Mouse (Mus musculus): ENCODE measurements at regions not wholly inside any gene's neighbourhood (a gene's known extent, or its start where the extent isn't known, plus 50 kb on each side); places are given as distances from the start of the nearest gene placed in this dataset.
A peak's percentile ranks its signal among the peaks of the same experiment; 100 is the strongest.

DNA sequence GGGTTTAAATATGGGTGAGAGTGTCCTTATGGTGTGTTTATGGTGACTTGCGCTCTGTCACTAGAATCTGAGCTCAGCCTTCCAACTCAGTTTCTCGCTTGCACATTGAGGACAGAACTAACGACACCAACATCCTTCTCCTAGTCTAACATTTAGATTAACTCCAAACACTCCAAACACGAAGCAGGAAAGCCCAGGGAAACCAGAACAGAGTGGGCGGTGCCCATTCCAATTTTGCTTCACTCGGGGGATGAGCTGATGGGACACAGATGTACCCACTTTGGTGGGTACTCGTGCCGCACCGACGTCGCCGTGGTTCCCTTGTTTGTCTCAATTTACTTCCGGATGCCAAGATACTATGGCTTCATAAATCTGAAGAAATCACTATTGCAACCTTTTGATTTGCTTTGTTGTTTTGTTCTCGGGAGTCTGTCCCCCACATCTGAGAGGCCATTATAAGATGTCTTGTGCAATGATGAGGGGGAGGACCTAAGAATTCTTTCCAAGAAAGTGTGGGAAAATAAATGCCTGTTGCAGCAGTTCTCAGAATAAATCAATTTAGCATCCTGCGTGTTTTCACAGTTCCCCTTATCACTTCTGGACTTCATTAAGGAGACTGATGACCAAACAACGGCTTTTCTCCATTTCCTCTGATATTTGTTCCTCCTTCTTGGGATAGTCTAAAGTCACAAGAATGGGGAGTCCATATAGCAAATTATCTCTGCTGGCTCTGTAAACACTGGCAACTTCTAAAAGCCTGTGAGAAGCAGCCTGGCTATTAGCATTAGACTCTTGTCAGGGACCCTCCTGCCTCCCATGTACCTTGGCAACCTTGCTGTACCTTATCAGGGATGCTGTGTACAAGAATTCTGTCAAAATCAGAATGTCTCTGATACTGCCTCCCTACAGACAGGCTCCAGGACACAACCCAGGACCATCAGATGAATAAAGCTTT is 96.2 kb upstream of the Klf9 start:
- DNase-seq = no peak

DNA sequence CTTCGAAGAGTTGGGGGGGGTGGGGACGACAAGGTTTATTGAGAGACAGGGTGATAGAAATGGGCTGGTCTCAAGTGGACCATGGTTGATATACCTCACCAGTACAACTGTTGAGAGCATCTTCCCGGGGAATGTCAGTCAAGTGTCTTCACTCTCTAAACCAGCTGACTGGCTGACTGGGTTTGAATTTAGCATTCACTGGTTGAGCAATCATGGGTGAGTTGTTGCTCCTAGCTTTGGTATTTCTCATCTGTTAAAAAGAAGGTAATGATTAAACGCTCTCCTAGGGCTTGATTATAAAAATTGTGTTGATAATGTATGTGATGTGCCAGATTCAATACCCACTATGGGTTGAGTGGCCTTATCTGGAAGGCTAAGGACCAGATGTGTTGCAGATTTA is 89.6 kb upstream of the Klf9 start:
- no peak for DNase-seq

DNA sequence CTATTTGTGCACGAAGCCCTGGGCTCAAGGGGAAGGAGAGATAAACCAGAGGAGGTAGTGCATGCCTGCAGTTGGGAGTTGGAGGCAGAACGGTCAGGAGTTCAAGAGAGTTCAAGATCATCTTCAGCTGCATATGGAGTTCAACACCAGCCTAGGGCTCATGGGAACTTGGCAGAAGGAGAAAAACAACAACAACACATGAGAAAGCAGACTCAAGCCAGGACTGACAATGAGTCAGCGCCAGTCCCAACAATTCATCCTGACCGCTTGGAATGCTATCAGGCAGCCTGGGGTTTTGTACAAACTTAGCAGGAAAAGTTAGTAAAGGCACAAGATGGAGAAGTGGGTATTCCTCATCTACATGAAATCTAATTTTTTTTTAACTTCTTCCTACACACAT is 86.6 kb upstream of the Klf9 start:
- DNase-seq = no peak

DNA sequence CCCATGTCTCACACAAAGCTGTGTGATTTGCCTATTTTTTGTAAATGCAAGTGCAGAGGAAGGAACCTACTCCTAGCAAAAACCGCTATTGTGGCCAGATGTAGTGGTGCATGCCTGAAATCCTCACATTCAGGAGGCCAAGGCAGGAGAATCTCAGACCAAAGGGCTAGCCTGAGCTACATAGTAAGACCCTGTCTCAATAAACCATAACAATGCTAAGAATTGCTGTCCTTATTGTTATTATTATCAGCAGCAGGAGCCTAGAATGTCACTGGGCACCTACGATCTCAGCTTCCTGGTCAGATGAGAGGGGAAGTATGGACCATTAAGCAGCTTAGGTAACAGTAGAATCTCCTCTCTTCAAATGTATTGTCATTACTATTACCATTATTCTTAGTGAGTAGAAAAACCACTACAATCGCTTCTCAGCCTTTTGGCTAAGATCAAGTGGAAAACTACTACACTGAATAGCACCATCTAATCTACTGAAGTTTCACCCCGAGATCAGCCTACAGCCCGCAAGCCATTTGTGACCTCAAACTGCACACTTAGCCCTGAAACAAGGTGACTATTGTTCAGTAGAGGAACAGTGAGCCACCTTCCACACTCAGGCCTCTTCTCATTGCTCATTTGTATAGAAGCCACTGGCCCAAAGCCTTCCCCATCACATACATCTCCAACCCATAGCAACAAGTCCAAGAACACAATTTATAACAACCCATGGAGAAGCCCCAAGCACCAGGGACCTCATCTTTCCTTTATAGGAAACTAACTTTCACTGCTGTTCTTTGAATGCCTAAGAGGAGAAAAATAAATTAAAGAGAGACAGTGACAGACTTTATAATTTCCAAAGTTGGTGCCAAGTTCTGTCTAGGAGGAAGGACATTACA is 84.9 kb upstream of the Klf9 start:
- peak; percentile 43 for DNase-seq

DNA sequence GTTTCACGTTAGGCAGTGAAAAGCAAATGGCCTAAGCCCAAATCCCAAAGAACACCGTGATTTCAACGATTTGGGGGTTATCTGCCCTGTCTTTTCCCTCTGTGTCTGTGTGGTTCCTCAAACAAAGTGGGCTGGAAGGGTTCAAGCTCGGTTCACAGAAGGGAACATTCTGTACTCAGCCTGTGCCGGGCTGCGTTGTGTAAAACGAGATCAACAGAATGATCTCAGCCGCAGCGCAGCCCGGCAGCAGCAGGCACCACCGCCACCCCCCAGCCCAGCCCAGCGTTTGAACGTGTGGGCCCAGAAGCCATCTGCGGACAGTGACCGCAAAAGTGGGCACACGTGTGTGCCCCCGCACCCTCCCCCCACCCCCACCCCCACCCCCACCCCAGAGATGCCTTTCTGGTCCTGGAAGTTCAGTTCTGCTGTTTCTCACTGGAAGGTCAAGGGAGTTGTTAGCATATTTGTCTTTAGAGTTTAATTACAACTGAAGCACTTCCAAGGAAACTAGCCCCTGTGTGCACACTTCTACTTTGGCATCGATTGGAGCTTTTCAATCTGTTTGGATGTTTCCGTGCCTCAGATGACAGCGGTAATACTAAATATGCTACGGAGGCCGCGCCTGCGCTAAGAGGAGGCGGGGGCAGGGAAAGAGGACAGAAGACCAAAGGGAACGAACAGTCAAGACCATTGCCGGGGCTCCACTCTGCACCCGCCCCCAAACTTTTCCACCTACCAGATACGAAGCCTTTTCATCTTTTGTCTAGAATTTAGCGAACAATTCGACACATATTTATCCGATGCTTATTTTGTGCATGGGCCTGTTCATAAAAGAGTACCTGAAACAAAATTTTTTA is 83.9 kb upstream of the Klf9 start:
- DNase-seq = peak; percentile 73

DNA sequence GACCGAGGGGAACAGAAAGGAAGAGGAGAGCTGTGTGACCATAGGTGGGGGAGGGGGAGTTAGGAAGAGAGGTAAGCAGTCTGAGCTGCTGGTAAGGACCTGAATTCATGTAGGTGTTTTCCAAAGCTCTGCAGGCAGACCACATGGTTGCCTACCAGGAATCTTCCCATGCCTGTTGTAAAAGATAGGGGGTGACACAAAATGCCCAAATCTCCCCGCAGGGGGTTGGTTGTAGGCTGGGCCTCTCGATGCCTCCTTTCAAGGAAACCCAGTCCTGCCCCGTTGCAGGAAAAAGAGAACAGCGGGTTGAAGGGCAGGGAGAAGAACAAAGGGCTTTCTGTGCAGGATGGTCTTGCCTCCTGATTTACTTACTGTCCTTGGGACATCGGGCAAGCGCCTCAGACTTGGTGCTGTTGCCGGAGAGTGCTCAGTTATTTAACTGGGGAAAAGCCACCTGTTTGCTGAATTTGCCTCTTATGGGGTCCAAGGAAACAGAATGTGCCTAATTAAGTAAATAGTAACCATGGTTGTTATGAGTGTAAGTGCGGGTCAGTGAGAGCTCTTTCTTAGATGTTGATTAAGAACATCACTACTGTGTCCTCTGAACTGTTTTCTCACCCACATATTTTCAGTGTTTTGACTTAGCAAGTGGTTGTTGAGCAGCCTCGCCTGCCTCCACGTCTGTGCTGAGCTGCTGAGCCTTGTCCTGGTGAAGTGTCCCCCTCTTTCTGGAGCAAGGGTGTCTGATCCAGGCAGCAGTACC is 83.1 kb upstream of the Klf9 start:
- peak; percentile 69 for DNase-seq

DNA sequence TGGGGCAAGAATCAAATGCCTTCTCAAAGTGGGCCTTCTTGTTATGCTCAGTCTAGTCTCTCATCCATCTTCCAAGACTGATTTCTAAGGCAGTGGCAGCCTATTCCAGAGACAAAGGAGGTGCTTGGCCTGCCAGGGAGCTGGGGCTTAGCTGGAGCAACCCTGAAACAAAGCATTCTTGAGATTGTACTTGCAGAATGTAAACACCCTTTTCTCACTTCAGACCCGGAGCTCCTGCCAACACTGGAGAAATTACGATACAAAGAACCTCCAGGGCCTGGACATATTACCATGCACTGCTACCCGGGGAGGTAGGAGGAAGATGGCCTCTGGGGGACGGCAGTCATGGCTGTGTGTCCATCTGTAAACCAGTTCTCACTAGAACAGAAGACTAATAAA is 82.5 kb upstream of the Klf9 start:
- DNase-seq = no peak

DNA sequence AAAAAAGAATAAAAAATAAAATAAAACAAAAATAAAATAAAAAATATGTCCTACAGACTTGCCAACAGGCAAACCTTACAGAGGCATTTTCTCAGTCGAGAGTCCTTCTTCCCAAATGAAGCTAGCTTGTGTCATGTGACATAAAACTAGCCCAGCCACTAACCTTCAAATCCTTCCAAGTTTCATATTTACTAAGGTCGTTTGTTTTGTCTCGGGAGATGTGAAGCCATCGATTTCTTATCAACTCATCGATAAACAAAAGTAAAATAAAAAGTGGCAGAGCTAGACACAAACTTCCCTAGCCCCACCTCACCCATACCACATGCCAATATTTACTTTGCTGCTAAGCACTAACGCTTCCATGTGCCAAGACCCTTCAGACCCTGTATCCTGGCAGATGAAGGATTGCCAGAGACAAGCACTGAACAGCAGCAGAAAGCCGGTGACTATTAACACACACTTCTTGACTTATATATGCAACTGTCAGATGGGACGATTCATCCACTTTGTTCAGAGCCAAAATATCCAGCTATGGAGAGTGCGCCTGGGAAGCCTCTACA is 79.9 kb upstream of the Klf9 start:
- no peak for DNase-seq

DNA sequence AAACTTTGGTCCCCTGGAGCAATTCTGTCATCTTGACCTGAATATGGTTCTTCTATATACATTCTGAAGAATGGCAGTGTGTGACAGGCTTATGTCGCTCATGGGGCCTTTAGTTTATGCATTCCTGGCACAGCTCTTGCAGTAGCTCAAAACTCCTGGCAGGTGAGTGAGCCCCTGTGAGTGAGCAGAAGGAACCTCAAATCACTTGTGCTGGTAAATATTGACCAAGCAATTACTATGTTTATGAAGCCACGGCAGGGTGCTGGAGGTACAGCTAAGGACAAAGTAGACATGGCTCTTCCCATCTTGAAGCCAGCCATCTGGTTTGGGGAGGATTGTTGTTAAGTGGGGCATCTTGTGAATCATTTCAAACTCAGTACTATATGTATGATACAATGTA is 79.1 kb upstream of the Klf9 start:
- DNase-seq = no peak

DNA sequence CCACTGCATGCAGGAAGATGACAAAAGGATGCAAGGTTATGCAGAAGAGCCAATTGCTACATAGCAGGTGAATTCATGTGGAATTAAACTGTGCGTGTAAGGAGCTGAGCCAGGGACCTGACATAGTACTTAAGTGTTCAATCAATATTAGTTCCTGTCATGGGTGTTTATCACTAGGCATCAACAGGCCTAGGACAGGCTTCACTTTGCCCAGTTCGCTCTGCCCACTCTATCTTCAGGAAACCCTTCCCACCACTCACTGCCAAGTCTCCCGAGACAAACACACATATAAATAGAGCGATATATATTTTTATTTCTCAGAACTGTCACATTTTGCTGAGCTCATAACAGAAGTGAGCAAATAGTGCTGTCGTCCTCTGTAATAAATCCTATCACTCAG is 78.2 kb upstream of the Klf9 start:
- DNase-seq = no peak

DNA sequence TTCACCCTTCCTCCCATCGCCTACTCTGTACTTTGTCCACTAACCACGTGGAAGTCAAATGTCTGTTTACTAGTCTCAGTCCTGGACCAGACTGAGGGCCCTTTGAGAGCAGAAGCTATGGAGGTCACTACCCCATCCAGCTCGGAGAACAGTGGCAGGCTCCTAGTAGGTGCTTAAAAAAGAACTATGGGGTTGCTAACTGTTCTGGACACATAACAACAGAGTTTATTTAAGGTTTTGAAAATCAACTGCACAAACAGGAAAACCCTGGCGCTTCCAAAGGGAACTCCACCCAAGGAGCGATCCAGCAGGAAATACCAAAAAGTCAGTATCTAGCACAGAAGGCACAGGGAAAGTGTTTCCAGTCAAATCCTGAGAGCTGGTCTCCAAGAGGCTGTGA is 75.5 kb upstream of the Klf9 start:
- DNase-seq = no peak

DNA sequence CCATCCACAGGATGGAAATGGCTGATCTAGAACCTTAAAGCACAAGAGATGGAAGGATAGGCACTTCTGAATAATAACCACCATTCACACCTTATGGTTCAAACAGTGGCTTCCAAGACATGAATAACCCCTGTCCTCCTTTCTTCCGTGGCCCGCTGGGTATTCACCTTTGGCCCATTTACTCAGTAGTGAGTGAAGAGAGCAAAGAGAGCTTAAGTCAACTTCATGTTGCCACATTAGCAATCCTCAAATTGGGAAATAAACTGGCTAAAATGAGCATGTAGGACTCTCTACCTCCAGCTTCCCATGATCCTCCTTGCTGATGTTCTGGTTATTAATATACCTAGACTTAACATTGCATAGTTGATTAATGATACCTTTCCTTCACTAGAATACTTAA is 74.3 kb upstream of the Klf9 start:
- no peak for DNase-seq

DNA sequence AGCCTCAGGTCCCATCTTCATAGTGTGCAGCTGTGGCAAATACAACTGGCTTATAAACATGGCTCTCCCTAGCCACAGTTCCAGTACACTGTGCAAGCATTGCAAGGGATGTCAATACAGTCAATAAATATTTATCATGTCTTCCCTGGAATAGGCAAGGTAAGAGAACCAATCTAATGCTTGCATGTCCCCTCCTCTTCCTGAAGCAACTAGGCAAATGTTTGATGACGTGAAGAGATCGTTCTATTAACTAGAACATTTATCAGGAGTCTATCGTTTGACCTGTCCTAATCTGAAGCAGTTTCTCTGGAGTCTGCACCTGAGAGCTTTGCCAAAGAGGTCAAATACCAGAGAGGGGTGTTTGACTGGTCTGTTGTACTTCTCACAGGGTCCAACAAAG is 72.4 kb upstream of the Klf9 start:
- no peak for DNase-seq

DNA sequence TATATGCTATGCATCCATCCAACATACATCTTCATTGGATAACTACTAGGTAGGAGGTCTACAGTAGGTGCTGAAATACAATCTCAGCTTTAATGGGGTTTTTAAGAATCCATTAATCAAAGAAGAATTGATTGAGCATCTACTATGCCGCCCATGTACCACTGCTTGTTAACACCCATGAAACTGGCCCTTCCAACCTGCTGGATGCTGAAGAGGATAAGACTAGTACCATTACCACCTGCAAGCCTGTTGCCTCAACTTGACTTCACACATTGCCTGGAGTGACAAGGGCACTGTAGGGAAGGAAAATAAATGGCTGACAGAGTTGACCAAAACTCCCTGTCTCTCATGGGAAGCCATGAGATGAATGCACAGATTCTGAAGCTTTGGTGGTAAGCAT is 71.4 kb upstream of the Klf9 start:
- DNase-seq = no peak

DNA sequence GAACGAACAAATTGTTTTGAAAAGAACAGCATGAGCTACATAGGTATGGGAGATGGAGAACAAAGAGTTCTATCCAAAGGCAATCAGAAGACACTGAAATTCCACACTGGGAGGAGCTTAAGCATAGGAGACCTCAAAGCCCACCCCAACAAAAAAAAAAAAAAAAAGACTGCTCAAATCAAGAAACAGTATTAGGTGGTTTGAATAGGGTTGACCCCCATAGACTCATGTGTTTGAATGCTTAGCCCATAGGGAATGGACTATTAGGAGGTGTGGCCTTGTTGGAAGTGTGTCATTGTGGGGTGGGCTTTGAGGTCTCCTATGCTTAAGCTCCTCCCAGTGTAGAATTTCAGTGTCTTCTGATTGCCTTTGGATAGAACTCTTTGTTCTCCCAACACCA is 70.0 kb upstream of the Klf9 start:
- no peak for DNase-seq

DNA sequence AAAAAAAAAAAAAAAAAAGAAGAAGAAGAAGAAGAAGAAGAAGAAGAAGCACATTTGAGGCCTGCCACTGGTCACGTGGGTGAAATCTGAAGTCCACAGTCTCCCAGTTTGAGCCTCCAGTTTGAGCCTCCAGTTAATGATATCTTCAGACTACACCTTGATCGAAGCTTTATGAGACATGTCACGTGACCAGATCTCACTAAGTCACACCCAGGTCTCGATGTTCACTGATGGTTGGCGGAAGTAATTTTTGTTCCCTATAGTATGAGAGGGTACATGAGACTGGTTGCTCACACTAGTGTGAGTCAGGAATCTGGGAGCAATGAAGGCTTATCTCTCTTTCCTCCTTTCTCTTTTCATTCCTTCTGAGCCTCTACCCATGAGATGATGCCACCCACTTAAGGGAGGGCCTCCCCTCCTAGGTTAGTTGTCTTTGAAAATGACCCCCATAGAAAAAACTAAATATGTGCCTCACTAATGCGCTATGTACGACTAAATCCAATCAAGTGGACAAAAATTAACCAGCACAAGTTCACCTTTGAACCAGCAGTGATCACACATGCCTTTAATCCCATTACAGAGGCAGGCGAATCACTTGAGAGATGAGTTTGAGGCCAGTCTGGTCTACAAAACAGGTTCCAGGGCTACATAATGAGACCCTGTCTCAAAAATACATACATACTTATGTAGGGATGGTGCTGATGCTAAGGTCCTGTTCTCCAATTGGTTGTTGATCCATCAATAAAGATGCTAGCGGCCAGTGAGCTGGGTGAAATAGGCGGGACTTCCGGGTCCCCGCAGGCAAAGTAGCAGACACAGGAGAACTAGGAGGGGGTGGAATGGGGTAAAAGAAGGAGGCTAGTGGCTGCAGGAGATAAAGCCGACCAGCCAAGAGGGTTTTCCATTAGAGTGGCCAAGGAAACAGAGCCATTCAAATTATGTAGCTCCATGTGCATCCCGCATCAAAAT is 66.1 kb upstream of the Klf9 start:
- no peak for DNase-seq

DNA sequence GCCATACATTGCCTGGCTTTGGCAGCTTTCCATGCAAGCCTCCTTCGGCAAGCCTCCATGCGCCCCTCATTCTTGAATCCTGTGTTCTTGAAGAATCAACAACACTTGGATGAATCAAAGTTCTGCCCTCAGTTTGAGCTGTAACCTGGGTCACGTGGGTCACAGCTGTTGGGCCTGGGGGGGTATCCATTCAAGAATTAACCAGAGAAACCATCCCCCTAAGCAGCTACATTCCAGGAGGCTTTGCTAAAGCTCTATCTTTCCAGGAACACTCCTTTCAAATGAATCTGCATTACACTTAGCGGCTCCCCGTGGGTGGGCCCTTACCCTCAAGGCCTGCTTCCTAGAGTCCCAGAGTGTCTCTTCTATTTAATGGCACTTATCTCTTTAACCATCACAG is 65.2 kb upstream of the Klf9 start:
- DNase-seq = peak; percentile 10

DNA sequence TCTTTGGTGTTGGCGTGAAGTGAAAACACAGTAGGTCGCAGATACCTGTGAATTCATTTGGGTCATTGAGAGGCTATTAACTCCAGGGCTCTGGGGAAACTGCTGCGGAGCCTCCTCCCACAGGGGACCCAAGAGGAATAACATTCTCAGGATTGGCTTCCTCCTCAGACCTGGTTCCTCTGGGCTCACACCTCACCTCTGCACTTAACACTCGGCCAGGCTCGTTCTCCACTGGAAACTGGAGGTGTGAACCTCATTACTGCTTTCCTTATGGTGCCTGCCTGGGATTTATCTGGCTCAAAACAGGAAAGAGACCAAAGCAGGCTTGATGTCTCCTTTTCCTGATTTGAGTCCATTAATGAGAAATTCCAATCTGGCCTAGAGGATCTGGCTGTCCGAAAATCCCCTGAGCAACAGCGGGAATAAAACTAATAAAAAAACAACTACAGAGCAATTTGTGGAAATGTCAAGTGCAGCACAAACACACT is 55.8 kb upstream of the Klf9 start:
- no peak for DNase-seq

DNA sequence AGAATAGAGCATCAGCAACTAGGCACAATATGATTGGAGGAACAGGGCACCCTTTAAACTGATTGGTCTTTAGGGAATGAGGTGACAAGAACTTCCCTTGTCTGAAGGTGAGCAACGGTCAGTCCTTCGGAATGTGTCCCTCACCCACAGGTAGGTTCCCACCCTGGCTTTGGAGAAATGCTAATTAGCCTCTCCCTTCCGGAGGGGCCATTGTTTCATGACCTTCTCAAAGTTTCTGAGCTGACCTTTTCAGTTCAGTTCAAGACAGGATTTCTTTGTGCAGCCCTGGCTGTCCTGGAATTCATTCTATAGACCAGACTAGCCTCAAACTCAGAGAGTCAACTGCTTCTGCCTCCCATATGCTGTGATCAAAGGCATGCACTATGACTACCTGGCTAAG is 53.5 kb upstream of the Klf9 start:
- DNase-seq = no peak

DNA sequence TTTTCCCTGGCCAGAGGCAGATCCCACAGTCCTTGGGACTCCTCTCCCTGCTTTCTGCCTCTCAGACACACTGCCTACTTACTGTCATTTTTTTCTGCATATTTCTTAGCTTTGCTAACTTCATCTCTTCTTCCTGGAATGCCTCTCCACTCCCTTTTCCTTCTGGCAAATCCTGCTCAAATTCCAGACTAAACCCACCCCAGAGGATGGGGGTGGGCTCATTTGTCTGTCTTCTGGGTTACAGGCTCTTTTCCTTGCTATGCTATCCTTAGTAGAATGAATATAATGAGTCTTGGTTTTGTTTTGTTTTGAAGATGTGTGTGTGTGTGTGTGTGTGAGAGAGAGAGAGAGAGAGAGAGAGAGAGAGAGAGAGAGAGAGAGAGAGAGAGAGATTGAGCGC is 51.9 kb upstream of the Klf9 start:
- DNase-seq = no peak

Data from retina, postnatal 1 day (tissue).